Mouse (Mus musculus) CD4-positive naive resting alpha-beta T cell, adult 76 days (primary cell): Measurements from ENCODE around the gene Shprh. TPM values are rescaled to one million over a fixed set of nuclear protein-coding genes. Genes with fewer than 3 reads are reported as not detected.

ENCODE experiments used
- total RNA-seq: library from RNA; stranded (reverse); gene quantifications from one replicate; pipeline ENCODE4 v1.2.4, GENCODE M21; 2023

The Shprh gene
- total RNA-seq, result 31.6 TPM

GRCm38 (mm10) chr10:11148884-11149741 lies at the start of gene Shprh:
Gene Shprh (plus strand): TSS chr10:11149427.

Other genes with a start within 250 kb of the Shprh start
- not detected for gene Grm1, start 67.1 kb upstream of the Shprh start, total RNA-seq
- 7.5 TPM for gene Fbxo30, start 131.9 kb downstream of the Shprh start, total RNA-seq
- gene Epm2a, start 194.0 kb downstream of the Shprh start, total RNA-seq, result 0.76 TPM